Mouse (Mus musculus) heart, postnatal 0 days (tissue): ENCODE results near the gene Tpm1. TPM values are rescaled to one million over a fixed set of nuclear protein-coding genes. Genes with fewer than 3 reads are reported as not detected.
A peak's percentile ranks its signal among the peaks of the same experiment; 100 is the strongest.

Experiments used
- ATAC-seq: fragments of 200-750 bp; cut with Nextera tagmentation; 2 replicates; pipeline ENCODE4 v1.8.0; 2017; ENCODE audit warnings: low read depth, moderate number of reproducible peaks, moderate library complexity; ENCODE audit not compliant: insufficient read depth
- DNase-seq: peaks from one replicate; pipeline ENCODE4 v3.0.0-alpha.2; 2016; ENCODE audit warnings: low spot score
- H3K27ac ChIP-seq: fragments of 300-500 bp; sonication (generic); 2 replicates; pipeline ENCODE4 v1.5.1; 2014; ENCODE audit warnings: low read depth, mild to moderate bottlenecking
- H3K27me3 ChIP-seq: fragments of 300-500 bp; sonication (generic); 2 replicates; pipeline ENCODE4 v1.6.1; 2014; ENCODE audit warnings: low read length, mixed read lengths; ENCODE audit not compliant: control insufficient read depth, insufficient read depth
- H3K36me3 ChIP-seq: fragments of 300-500 bp; sonication (generic); replicated peaks from 2 replicates; pipeline ENCODE4 v1.6.1; 2014; ENCODE audit warnings: low read length, mixed read lengths; ENCODE audit not compliant: control insufficient read depth, insufficient read depth
- H3K4me1 ChIP-seq: fragments of 300-500 bp; sonication (generic); 2 replicates; pipeline ENCODE4 v1.6.1; 2014; ENCODE audit warnings: antibody characterized with exemption; ENCODE audit not compliant: control insufficient read depth, insufficient read depth
- H3K4me2 ChIP-seq: fragments of 300-500 bp; sonication (generic); 2 replicates; pipeline ENCODE4 v1.6.1; 2014; ENCODE audit warnings: low read depth, mild to moderate bottlenecking, low read length, moderate library complexity
- H3K4me3 ChIP-seq: fragments of 300-500 bp; sonication (generic); 2 replicates; pipeline ENCODE4 v1.5.1; 2014; ENCODE audit warnings: low read depth, low read length
- H3K9ac ChIP-seq: fragments of 300-500 bp; sonication (generic); replicated peaks from 2 replicates; pipeline ENCODE4 v1.6.1; 2014; ENCODE audit warnings: low read depth, low read length, mixed read lengths
- H3K9me3 ChIP-seq: fragments of 300-500 bp; sonication (generic); replicated peaks from 2 replicates; pipeline ENCODE4 v1.6.1; 2016; ENCODE audit warnings: low read length; ENCODE audit not compliant: control insufficient read depth
- CTCF ChIP-seq: IDR thresholded peaks from 2 replicates; pipeline ENCODE4 v1.5.1; 2016; ENCODE audit warnings: antibody characterized with exemption, control low read depth, low read depth
- EP300 ChIP-seq: IDR thresholded peaks from 2 replicates; pipeline ENCODE4 v1.6.1; 2016; ENCODE audit warnings: antibody characterized with exemption, low read depth
- WGBS: fragments of 180-500 bp; shearing (Covaris S2); extraction: QIAGEN DNeasy Blood & Tissue Kit; methylation state at CpG from one replicate; pipeline ENCODE4 v1.1.7; 2014; 5-methylcytosine and 5-hydroxymethylcytosine counted together
- polyA plus RNA-seq: library from polyadenylated mRNA; unstranded; fragments of >200 nt; fragmentation: Nextera tagmentation; extraction: Ambion mirVana; gene quantifications from 2 replicates; pipeline ENCODE4 v1.2.1, GENCODE M21; 2015
- total RNA-seq: library from RNA; depleted of rRNA; stranded (reverse); fragments of >200 nt; gene quantifications from 2 replicates; pipeline ENCODE4 v1.2.3, GENCODE M21; 2014; ENCODE audit warnings: low replicate concordance

The Tpm1 gene
- total and polyA plus RNA-seq, 2 experiments from 2014 or later: 3,533 to 10,309 TPM

GRCm38 (mm10) chr9:67020063-67020462 lies 29.1 kb downstream of the Tpm1 start:
- H3K36me3 ChIP-seq: 0 out of 2 replicates have a peak, but pooled peaks cover 14% of the 10 kb centered on the region
- H3K27me3 ChIP-seq: no peaks in the 10 kb centered on the region
- H3K9ac ChIP-seq: no peak overlapping the region
- 0 out of 2 replicates have a peak overlapping the region, but pooled peaks have one; percentile 10 for H3K4me2 ChIP-seq
- no peak for TF ChIP-seq EP300
- no peak for TF ChIP-seq CTCF
- ATAC-seq (peak; percentile 43), DNase-seq (no peak)
- no peak overlapping the region for H3K4me3 ChIP-seq
- H3K27ac ChIP-seq: peak overlapping the region; percentile 62
- peaks cover 14% of the 10 kb centered on the region; the same call in 1 of the 2 replicates for H3K4me1 ChIP-seq
- H3K9me3 ChIP-seq: no peaks in the 10 kb centered on the region
- 17% methylated on average over 2 of the region's 2 CpGs for WGBS

- WGBS: 20% methylated on average over 2 of the region's 2 CpGs
- H3K4me2 ChIP-seq: no peak overlapping the region
- no peak overlapping the region for H3K4me3 ChIP-seq
- DNase-seq (no peak), ATAC-seq (no peak)
- no peak overlapping the region for H3K27ac ChIP-seq
- H3K36me3 ChIP-seq: no peaks in the 10 kb centered on the region
- no peak overlapping the region for H3K9ac ChIP-seq
- H3K4me1 ChIP-seq: 0 out of 2 replicates have a peak, but pooled peaks cover 10% of the 10 kb centered on the region
- no peaks in the 10 kb centered on the region for H3K27me3 ChIP-seq
- TF ChIP-seq EP300 (no peak), CTCF (no peak)
- no peaks in the 10 kb centered on the region for H3K9me3 ChIP-seq
Observed at GRCm38 (mm10) chr9:67013501-67013900, 35.7 kb downstream of the Tpm1 start.

- TF ChIP-seq CTCF (no peak), EP300 (no peak)
- H3K9me3 ChIP-seq: no peaks in the 10 kb centered on the region
- no peaks in the 10 kb centered on the region for H3K36me3 ChIP-seq
- peak; percentile 86 for ATAC-seq
- H3K27ac ChIP-seq: no peak overlapping the region; the same call in 1 of the 2 replicates
- H3K4me1 ChIP-seq: 0 out of 2 replicates have a peak, but pooled peaks cover 10% of the 10 kb centered on the region
- H3K4me3 ChIP-seq: no peak overlapping the region
- no peak overlapping the region for H3K4me2 ChIP-seq
- WGBS: 24% methylated on average over 3 of the region's 3 CpGs
- H3K9ac ChIP-seq: no peak overlapping the region
- peak; percentile 60 for DNase-seq
- H3K27me3 ChIP-seq: no peaks in the 10 kb centered on the region
Observed at GRCm38 (mm10) chr9:67012470-67012869, 36.7 kb downstream of the Tpm1 start.

GRCm38 (mm10) chr9:67011483-67011882 lies 37.7 kb downstream of the Tpm1 start:
- Histone ChIP-seq H3K27me3 (no peaks in the 10 kb centered on the region), H3K27ac (no peak overlapping the region; the same call in 1 of the 2 replicates), H3K9ac (no peak overlapping the region), H3K4me3 (no peak overlapping the region), H3K4me1 (0 out of 2 replicates have a peak, but pooled peaks cover 10% of the 10 kb centered on the region), H3K9me3 (no peaks in the 10 kb centered on the region), H3K36me3 (no peaks in the 10 kb centered on the region), H3K4me2 (no peak overlapping the region)
- TF ChIP-seq CTCF (no peak), EP300 (no peak)
- no peak for DNase-seq
- 68% methylated on average over 9 of the region's 9 CpGs for WGBS
- ATAC-seq: no peak

- H3K4me1 ChIP-seq: 0 out of 2 replicates have a peak, but pooled peaks cover 10% of the 10 kb centered on the region
- H3K36me3 ChIP-seq: no peaks in the 10 kb centered on the region
- DNase-seq (no peak), ATAC-seq (no peak)
- no peak overlapping the region for H3K9ac ChIP-seq
- no peak overlapping the region for H3K4me3 ChIP-seq
- H3K9me3 ChIP-seq: no peaks in the 10 kb centered on the region
- H3K27me3 ChIP-seq: no peaks in the 10 kb centered on the region
- H3K4me2 ChIP-seq: no peak overlapping the region
- 40% methylated on average over 11 of the region's 11 CpGs for WGBS
- TF ChIP-seq EP300 (no peak), CTCF (no peak)
- H3K27ac ChIP-seq: no peak overlapping the region
Observed at GRCm38 (mm10) chr9:67008781-67009180, 40.4 kb downstream of the Tpm1 start.

GRCm38 (mm10) chr9:67006376-67006775 lies 42.8 kb downstream of the Tpm1 start:
- Histone ChIP-seq H3K4me2 (no peak overlapping the region), H3K27ac (no peak overlapping the region), H3K4me1 (0 out of 2 replicates have a peak, but pooled peaks cover 1% of the 10 kb centered on the region), H3K9me3 (no peaks in the 10 kb centered on the region), H3K4me3 (no peak overlapping the region), H3K36me3 (no peaks in the 10 kb centered on the region), H3K9ac (no peak overlapping the region), H3K27me3 (no peaks in the 10 kb centered on the region)
- TF ChIP-seq CTCF (no peak), EP300 (no peak)
- WGBS: 60% methylated on average over 4 of the region's 4 CpGs
- DNase-seq: no peak
- ATAC-seq: no peak
